Mouse (Mus musculus) liver, adult 2 months (tissue): ENCODE measurements around the gene Sstr3. TPM values are rescaled to one million over a fixed set of nuclear protein-coding genes. Genes with fewer than 3 reads are reported as not detected.

Experiments used
- DNase-seq: peaks from one replicate; pipeline ENCODE4 v3.0.0-alpha.2; 2011; ENCODE audit warnings: low read depth, low spot score; ENCODE audit errors: extremely low read depth
- H3K27ac ChIP-seq: fragments of 200-500 bp; replicated peaks from 2 replicates; pipeline ENCODE4 v1.5.1; 2012; ENCODE audit warnings: low read depth, mild to moderate bottlenecking, control low read depth, inconsistent platforms, low read length; ENCODE audit not compliant: insufficient read depth
- H3K27me3 ChIP-seq: fragments of 200-500 bp; 2 replicates; pipeline ENCODE4 v1.6.1; 2012; ENCODE audit warnings: mild to moderate bottlenecking, moderate library complexity, low read length, inconsistent platforms; ENCODE audit not compliant: control insufficient read depth, insufficient read depth
- H3K36me3 ChIP-seq: fragments of 200-500 bp; 2 replicates; pipeline ENCODE4 v1.6.1; 2012; ENCODE audit warnings: low read length, inconsistent platforms; ENCODE audit not compliant: control insufficient read depth, insufficient read depth
- H3K4me1 ChIP-seq: fragments of 200-500 bp; 2 replicates; pipeline ENCODE4 v1.6.1; 2011; ENCODE audit warnings: low read length; ENCODE audit not compliant: control insufficient read depth, insufficient read depth
- H3K4me3 ChIP-seq: fragments of 200-500 bp; 2 replicates; pipeline ENCODE4 v1.5.1; 2011; ENCODE audit warnings: low read depth, mild to moderate bottlenecking, control low read depth, low read length, moderate library complexity; ENCODE audit not compliant: insufficient read depth
- H3K79me2 ChIP-seq: fragments of 200-500 bp; 2 replicates; pipeline ENCODE4 v1.6.1; 2012; ENCODE audit warnings: inconsistent platforms, mild to moderate bottlenecking, low read length, moderate library complexity; ENCODE audit not compliant: control insufficient read depth, insufficient read depth
- H3K9ac ChIP-seq: fragments of 200-500 bp; 2 replicates; pipeline ENCODE4 v1.6.1; 2012; ENCODE audit warnings: low read depth, mild to moderate bottlenecking, control low read depth, inconsistent platforms, low read length
- CTCF ChIP-seq: fragments of 200-500 bp; IDR thresholded peaks from 2 replicates; pipeline ENCODE4 v1.5.1; 2011; ENCODE audit warnings: low read depth, low read length, control low read depth
- POLR2A ChIP-seq: fragments of 200-500 bp; IDR thresholded peaks from 2 replicates; pipeline ENCODE4 v1.6.1; 2011; ENCODE audit warnings: low read length, control low read depth; ENCODE audit not compliant: insufficient read depth; ENCODE audit errors: extremely low read depth
- WGBS: fragments of 180-500 bp; shearing (Covaris S2); methylation state at CpG from one replicate; pipeline ENCODE4 v1.1.7; 2018; 5-methylcytosine and 5-hydroxymethylcytosine counted together
- polyA plus RNA-seq: library from polyadenylated mRNA; depleted of rRNA; stranded (reverse); fragments of >200 nt; gene quantifications from 2 replicates; pipeline ENCODE4 v1.2.3, GENCODE M21; 2012
- total RNA-seq: library from RNA; depleted of rRNA; stranded (reverse); fragments of >200 nt; gene quantifications from 2 replicates; pipeline ENCODE4 v1.2.3, GENCODE M21; 2014

The Sstr3 gene
- total and polyA plus RNA-seq, 2 experiments: under 0.01 TPM; not detected in 1

DNA sequence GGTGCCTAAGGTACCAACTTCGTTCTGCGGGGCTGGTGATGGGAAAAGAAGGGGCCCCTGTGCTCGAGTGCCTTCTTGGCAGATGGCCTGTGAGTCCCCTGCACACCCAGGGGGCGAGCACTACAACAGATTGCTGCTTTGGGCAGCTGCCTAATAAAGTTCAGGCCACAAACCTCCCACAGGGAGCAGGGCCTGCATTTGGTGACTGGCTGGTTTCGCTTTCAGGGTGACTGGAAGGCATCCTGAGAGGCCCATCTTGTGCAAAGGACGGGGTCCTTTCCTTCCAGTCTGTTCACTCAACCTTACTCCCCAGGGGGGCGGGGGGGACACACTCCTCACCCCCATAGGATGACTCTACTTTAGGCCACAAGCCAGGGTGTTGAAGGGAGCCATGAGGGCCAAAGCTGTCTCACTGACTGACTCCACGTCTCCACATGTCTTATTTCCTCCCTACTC, 34.3 kb downstream of the Sstr3 start:
- H3K9ac ChIP-seq: no peak overlapping the region
- H3K36me3 ChIP-seq: no peaks in the 10 kb centered on the region
- no peak for DNase-seq
- WGBS: 87% methylated on average over 8 of the region's 8 CpGs
- no peak overlapping the region for H3K4me3 ChIP-seq
- TF ChIP-seq CTCF (no peak), POLR2A (no peak)
- peaks cover 6% of the 10 kb centered on the region for H3K4me1 ChIP-seq
- H3K27ac ChIP-seq: no peak overlapping the region
- no peaks in the 10 kb centered on the region for H3K27me3 ChIP-seq
- H3K79me2 ChIP-seq: no peaks in the 10 kb centered on the region

- TF ChIP-seq POLR2A (no peak), CTCF (no peak)
- WGBS: 78% methylated on average over 12 of the region's 12 CpGs
- Histone ChIP-seq H3K79me2 (no peaks in the 10 kb centered on the region), H3K36me3 (no peaks in the 10 kb centered on the region), H3K27me3 (no peaks in the 10 kb centered on the region), H3K4me1 (peaks cover 6% of the 10 kb centered on the region), H3K27ac (no peak overlapping the region), H3K4me3 (no peak overlapping the region), H3K9ac (no peak overlapping the region)
- no peak for DNase-seq
Measured at GRCm38 (mm10) chr15:78509297-78509899, 35.1 kb downstream of the Sstr3 start.

- Histone ChIP-seq H3K79me2 (no peaks in the 10 kb centered on the region), H3K4me3 (no peak overlapping the region), H3K27ac (no peak overlapping the region), H3K36me3 (no peaks in the 10 kb centered on the region), H3K4me1 (peaks cover 6% of the 10 kb centered on the region), H3K27me3 (no peaks in the 10 kb centered on the region), H3K9ac (no peak overlapping the region)
- DNase-seq: no peak
- TF ChIP-seq CTCF (no peak), POLR2A (no peak)
- 89% methylated on average over 7 of the region's 7 CpGs for WGBS
Measured at GRCm38 (mm10) chr15:78508443-78508842, 36.0 kb downstream of the Sstr3 start.

GRCm38 (mm10) chr15:78505541-78505940, 38.9 kb downstream of the Sstr3 start:
- no peaks in the 10 kb centered on the region for H3K27me3 ChIP-seq
- no peaks in the 10 kb centered on the region for H3K36me3 ChIP-seq
- H3K79me2 ChIP-seq: no peaks in the 10 kb centered on the region
- DNase-seq: no peak
- H3K27ac ChIP-seq: no peak overlapping the region
- H3K4me1 ChIP-seq: no peaks in the 10 kb centered on the region
- no peak overlapping the region for H3K9ac ChIP-seq
- no peak for TF ChIP-seq POLR2A
- no peak for TF ChIP-seq CTCF
- H3K4me3 ChIP-seq: no peak overlapping the region
- 92% methylated on average over 3 of the region's 3 CpGs for WGBS

- no peak overlapping the region for H3K27ac ChIP-seq
- H3K36me3 ChIP-seq: no peaks in the 10 kb centered on the region
- H3K27me3 ChIP-seq: no peaks in the 10 kb centered on the region
- 94% methylated on average over 5 of the region's 5 CpGs for WGBS
- no peaks in the 10 kb centered on the region for H3K79me2 ChIP-seq
- H3K4me3 ChIP-seq: no peak overlapping the region
- no peak overlapping the region for H3K9ac ChIP-seq
- TF ChIP-seq POLR2A (no peak), CTCF (no peak)
- no peaks in the 10 kb centered on the region for H3K4me1 ChIP-seq
- DNase-seq: no peak
Measured at GRCm38 (mm10) chr15:78504816-78505215, 39.7 kb downstream of the Sstr3 start.

GRCm38 (mm10) chr15:78504013-78504412, 40.5 kb downstream of the Sstr3 start:
- Histone ChIP-seq H3K36me3 (no peaks in the 10 kb centered on the region), H3K4me3 (no peak overlapping the region)

More at GRCm38 (mm10) chr15:78504013-78504412, 40.5 kb downstream of the Sstr3 start:
- H3K27me3 ChIP-seq: no peaks in the 10 kb centered on the region
- no peaks in the 10 kb centered on the region for H3K4me1 ChIP-seq
- no peak overlapping the region for H3K9ac ChIP-seq
- DNase-seq: no peak
- no peak overlapping the region for H3K27ac ChIP-seq
- WGBS: 85% methylated on average over 1 of the region's 1 CpGs
- no peaks in the 10 kb centered on the region for H3K79me2 ChIP-seq
- TF ChIP-seq POLR2A (no peak), CTCF (no peak)
